Mouse (Mus musculus): Measurements from ENCODE around the gene Cd81.

The Cd81 gene

GRCm38 (mm10) chr7:143052626-143053007, at the start of gene Cd81:
Cd81 (plus strand) TSS chr7:143052739.
- peak; percentile 93 for DNase-seq (ENCODE audit: low spot score)

GRCm38 (mm10) chr7:143004727-143005343, 47.7 kb upstream of the Cd81 start, which contains the start of gene Tspan32:
Tspan32 (plus strand) TSS chr7:143005046.
- no peak for DNase-seq (ENCODE audit: low spot score)

GRCm38 (mm10) chr7:143005344-143006096, 47.0 kb upstream of the Cd81 start:
- DNase-seq (ENCODE audit: low spot score) = no peak

DNA sequence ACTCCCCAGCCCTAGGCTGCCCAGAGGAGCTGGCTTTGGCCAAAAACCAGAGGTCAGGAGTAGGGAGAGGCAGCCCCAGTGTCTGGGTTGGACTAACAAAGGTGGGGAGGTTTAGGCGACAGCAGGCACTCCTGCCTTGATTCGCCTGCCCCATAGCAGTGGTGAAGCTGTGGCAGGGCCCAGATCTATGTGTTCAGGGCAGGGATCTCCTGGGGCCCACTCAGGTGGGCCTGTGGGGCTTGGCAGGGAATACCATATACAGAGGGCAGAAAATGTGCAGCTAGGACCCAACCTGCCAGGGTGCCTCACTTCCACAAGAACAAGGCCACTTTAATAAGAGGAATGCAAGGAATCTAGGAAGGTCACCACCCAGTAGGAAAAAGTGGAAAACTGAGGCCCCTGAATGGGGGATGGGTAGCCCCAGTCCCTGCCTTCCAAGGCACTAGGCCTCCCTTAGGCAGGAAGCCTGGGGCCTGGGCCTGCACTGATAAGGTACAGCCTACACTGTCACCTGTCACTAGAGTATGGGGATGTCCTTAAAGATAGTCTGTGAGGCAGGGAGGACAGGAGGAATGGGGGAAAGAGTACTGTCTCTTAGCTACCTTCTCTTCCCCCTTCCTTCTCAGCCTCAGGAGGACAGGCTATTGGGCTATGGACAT, 46.3 kb upstream of the Cd81 start:
- DNase-seq (ENCODE audit: low spot score) = no peak

DNA sequence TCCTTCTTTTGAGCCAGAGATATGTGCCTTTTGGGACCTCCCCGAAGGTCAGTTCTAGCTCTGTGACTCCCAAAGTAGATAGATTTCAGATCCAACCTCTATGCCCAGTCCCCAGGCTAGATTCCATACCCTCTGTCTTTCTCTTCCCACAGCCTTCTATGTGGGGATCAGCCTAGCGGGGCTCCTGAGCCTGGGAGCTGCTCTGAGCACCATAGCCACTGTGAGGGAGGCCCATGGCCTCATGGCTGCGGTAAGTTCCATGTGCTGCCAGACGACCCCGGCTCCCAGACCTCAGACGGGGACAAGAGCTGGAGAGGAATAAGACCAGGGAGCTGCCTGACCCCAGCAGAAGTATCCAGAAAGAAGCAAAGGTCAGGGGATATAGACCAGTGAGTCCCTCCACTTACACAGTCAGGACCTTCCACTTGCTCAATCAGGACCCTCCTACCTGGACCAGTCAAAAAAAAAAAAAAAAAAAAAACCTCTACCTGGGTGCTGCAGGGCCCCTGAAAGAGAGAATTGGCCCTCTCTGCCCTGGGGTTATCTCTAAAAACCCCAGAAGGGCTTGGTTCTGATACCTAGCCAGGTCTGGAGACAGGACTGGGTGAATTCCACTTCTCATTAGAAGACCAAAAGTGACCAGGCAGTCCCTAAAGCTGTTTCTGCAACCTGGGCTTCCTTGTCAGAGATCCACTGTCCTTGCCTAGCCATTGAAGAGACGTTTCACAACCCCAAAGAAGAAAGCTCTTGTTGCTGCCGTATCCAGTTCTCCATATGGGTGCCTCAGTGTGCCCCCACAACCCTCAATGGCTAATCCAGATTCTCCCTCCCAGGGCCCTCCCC, 45.6 kb upstream of the Cd81 start:
- DNase-seq (ENCODE audit: low spot score) = no peak

DNA sequence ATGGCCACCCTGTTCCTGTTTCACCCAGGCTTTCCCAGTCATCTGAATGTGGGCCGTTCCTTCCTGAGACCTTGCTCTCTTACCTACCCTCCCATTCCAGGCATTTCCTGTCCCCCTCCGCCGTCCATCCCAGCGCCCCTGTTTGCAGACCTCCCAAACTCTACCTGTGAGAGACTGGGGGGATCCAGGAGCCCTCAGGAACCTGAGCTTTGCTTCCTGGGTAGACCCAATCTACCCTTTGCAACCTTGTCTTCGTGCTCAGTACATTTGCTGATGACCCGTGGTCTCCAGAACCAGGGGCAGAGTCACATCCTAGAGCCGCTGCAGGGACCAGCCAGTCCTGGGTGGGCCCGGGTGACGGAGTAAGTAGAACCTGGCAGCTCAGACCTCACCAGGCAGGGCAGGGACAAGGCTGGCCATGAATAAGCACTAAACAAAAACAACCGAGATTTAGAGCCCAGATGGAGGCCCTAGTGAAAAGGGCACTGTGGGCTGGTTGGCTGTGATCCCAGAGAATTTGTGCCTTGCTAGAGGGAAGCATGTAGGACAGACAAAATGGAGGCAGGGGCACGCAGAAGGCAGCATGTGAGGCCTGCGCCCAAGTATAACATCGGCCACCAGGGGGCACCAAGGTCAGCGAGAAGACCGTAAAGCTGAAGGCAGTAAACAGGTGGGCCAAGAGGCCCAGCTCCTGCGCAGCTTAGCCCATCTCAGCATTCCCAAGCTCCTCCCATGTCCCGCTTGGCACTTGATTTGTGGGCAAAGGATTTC, 44.8 kb upstream of the Cd81 start:
- peak; percentile 98 for DNase-seq (ENCODE audit: low spot score)

- no peak for DNase-seq (ENCODE audit: low spot score)
Measured at GRCm38 (mm10) chr7:143008370-143008926, 44.1 kb upstream of the Cd81 start.

DNA sequence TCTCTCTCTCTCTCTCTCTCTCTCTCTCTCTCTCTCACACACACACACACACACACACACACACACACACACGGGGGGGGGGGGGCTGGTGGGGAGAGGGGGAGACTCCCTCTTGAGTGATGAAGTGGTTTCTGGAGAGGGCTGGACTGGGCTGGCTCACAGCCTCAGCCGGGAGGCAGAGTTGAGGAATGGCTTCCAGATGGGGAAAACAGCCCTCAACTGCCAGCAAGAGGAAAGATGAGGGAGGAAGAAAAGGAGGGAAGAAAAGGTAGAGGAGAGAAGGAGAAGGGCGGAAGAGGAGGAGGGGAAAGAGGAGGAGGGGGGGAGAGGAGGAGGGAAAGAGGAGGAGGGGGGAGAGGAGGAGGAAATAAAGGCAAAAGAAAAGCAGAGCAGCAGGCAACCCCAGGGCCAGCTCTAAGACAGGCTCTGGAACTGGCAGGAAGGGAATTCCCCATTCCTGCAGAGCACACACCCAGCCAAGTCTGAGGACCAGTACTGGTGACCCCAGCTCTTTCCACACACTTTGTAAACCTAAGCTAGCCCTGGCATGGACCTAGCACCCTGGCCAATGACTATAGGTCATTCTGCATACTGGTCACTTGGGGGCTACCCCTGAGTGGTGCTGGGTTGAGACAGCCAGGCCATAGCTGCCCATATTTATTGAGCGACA, 43.4 kb upstream of the Cd81 start:
- DNase-seq (ENCODE audit: low spot score) = no peak

GRCm38 (mm10) chr7:143009996-143010395, 42.5 kb upstream of the Cd81 start:
- DNase-seq (ENCODE audit: low spot score) = no peak

- no peak for DNase-seq (ENCODE audit: low spot score)
Measured at GRCm38 (mm10) chr7:143011226-143011625, 41.3 kb upstream of the Cd81 start.

DNA sequence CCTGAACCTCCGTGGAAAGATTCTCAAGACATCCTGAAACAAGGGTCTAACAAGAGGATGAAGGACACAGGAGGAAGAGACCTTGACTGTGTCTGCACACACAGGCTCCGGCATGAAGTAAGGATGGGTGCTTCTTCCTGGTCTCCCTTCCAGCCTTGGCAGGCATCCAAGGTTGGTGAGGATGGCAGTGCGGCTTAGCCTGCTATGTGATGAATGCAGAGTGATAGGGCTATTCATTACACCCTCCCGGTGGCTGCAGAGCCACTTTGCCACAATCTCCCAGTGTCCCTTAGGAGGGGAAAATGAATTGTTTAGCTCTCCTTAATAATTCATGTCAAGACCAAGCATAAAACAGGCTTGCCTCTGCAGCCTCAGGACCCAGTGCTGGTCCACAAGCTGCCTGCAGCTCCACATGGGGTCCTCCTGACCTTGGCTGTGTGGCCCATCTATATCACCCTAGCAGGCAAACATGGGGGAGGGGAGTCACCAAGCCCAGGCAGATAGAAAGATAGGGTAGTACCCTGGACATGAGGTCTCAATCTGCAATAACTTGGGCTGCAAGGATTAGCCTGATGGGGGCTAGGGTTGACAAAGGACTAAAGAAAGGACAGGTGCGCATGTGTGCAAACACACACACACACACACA, 40.2 kb upstream of the Cd81 start:
- DNase-seq (ENCODE audit: low spot score) = no peak

- peak; percentile 61 for DNase-seq (ENCODE audit: low spot score)
Measured at GRCm38 (mm10) chr7:143013420-143014178, 38.9 kb upstream of the Cd81 start.

GRCm38 (mm10) chr7:143014862-143015659, 37.5 kb upstream of the Cd81 start:
- DNase-seq (ENCODE audit: low spot score) = no peak

GRCm38 (mm10) chr7:143015755-143016423, 36.6 kb upstream of the Cd81 start:
- peak; percentile 81 for DNase-seq (ENCODE audit: low spot score)

DNA sequence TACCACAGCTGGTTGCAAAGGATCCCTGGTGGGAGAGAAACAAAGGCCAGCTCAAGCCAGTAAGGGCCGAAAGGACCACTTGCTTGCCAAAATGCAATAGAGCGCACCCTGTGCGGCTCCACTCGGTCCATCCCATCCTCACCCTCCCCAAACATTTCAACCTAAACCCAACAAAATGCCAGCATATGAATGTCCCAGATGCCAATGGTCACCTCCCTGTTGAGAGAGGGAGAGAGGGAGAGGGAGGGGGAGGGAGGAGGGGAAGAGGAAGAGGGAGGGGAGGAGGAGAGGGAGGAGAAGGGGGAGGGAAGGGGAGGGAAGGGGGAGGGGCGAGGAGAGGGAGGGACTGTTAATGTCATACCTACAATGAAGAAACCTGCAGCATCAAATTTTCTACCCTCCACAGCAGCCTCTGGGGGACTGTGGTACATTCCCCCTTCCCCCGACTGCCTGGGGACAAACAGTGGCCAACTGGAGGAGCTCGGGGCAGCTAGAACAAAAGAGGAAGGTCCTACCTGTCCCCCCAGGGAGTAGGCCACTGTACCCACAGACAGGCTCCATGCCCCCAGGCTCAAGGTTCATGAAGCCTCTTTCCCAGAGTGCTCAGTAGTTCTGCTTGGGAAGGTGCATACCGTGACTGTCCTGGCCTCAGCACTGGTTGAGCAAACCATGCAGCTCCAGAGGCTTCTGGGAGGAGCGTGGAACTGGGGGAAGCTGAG, 36.0 kb upstream of the Cd81 start:
- DNase-seq (ENCODE audit: low spot score) = no peak

- DNase-seq (ENCODE audit: low spot score) = no peak
Measured at GRCm38 (mm10) chr7:143017181-143017580, 35.4 kb upstream of the Cd81 start.

DNA sequence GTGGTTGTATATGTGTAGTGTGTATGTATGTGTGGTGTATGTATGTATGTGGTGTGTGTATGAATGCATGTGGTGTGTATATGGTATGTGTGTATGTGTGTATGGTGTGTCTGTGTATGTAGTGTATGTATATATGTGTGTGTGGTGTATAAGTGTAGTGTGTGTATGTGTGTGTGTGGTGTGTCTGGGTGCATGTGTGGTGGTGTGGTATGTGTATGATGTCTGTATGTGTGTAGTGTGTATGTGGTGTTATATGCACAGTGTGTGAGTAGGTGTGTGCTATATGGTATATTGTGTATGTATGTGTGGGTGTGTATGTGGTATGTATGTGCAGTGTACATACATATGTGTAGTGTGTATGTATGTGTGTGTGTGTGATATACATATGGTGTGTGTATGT, 32.5 kb upstream of the Cd81 start:
- DNase-seq (ENCODE audit: low spot score) = no peak
